Mouse (Mus musculus) heart, adult 11 months (tissue): ENCODE measurements at regions not wholly inside any gene's neighbourhood (a gene's known extent, or its start where the extent isn't known, plus 50 kb on each side); places are given as distances from the start of the nearest gene placed in this dataset.

Source experiments
- DNase-seq: peaks from one replicate; pipeline ENCODE4 v3.0.0; 2022

DNA sequence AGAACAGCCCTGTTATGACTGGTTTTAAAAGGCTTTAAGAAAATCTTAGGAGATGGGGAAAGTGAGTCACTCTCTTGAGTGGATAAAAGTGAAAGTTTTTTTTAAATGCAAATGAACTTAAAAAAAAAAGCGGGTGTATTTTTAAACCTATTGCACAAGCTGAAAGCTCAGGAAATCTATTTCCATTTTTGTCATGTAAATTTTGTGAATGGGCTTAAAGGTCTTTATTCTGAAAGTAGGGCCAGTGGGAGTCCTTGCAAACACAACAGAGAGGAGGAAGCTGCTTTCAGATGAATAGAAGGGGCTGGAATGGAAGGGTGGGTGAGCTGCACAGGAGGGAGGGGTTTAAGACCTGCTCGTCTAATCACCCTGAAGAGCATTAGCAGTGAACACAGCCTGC lies 62.9 kb downstream of the Fam84a start:
- DNase-seq: no peak

DNA sequence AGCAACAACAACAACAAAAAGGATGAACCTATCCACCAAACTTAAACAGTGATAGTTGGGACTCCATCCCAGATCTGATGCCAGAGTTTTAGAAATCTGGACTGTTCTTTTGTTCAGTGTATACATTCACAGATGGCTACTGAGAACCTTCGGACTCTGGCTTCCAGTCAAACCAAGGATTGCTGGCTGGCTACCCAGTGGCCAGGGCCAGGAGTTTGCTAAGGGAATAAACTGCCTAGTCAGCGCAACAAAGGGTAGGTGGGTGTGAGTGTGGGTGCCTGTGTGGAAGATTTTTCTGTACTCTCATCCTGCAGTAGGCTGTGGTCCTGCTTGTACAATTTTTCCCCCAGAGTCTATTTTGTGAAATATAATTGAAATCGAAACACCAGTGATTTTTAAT lies 69.1 kb downstream of the Fam84a start:
- no peak for DNase-seq

DNA sequence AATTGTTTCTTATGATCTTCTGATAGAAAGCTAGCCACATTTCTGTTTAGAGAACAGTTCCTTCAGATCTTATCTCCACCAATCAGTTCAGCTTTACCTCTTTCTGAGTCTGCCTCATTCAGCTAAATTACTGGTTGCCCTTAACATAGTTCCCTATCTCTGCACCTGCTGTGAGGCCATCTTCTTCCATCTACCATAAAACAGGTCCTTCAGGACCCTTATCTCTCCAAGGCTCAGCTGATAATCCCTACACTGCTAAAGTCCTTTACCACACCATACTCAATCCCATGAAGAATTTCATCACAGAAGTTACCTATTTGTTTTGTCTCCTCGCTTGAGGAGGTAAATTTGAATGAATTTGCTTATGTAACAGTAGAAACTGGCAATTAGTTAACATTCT lies 72.0 kb downstream of the Fam84a start:
- no peak for DNase-seq

- peak; percentile 95 for DNase-seq
These were observed 82.8 kb downstream of the Fam84a start for GRCm38 (mm10) chr12:14069049-14069448.

GRCm38 (mm10) chr12:14065401-14065800 lies 86.5 kb downstream of the Fam84a start:
- DNase-seq: no peak

GRCm38 (mm10) chr12:14063276-14063675 lies 88.6 kb downstream of the Fam84a start:
- no peak for DNase-seq

DNA sequence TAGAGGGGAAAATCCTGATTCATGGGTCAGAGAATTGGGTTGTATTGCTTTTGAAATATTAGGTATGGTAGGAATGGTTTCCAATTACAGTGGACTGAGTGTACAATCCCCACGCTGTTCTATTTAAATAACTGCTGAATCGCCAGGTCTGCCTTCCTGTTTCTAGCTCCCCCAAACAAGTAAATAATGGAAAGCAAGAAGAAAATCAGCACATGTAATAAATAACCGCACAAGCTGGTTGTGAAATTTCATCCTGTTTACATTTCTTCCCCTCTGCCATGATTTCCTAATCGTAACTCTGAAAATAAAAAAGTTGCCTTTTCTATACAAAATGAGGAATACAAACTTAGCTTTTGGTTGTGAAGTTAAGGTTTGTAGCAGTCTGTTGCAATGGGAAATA lies 95.7 kb downstream of the Fam84a start:
- no peak for DNase-seq

DNA sequence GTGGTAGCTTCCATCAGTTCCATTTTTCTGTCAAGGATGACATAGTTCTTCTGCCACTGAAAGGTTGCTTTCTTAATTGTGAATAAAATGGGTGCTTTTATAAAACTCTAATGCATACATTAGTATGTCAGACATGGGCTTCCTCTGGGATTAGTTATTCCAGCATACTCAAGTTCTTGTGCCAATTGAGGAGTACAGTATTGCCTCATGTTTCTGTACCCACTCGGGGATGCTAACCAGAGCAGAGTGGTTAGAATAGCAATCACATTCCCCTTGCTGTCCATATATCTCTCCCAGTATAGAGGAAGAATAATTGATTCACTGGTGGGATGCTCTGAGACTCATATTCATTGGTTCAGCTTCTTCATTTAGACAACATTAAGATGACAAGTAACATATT lies 119.5 kb downstream of the Fam84a start:
- DNase-seq: no peak

DNA sequence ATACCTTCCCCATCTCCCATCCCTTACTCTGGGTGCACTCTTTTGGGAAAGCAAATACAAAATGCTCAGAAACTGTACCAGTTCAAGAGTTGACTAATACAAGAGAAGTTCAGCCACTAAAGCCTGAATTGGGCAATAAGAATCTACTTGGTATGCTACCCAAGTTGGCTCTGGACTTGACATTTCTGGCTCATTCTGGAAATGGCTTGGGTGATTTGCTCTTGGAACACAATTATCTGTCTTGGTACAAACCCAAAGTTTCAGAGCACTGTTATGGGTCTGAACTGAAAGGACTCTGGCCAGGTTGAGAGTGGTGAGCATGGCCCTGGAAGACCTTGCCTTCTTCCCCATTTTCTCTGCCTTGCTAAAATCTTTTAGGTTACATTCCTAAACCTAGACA lies 136.6 kb downstream of the Fam84a start:
- no peak for DNase-seq

- no peak for DNase-seq
These were observed 145.9 kb downstream of the Fam84a start for GRCm38 (mm10) chr12:14005991-14006390.

DNA sequence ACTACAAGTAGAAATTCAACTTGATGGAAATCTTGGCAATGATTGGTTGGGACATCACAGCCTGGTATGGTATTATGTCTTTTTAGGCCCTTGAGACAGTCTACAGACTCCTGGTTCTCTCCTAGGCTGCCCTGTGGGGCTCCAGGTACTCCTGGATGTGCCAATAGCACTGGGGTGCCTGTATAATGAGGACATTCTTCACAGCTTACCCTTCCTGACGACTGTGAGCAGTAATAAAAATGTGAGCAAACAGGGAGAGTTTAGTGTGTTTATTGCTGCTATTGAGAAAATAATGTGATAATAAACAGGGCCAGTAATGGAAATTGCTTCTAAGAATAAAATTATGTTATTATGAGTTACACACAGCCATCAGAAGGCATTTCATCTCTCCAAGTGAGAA lies 150.2 kb downstream of the Fam84a start:
- no peak for DNase-seq

DNA sequence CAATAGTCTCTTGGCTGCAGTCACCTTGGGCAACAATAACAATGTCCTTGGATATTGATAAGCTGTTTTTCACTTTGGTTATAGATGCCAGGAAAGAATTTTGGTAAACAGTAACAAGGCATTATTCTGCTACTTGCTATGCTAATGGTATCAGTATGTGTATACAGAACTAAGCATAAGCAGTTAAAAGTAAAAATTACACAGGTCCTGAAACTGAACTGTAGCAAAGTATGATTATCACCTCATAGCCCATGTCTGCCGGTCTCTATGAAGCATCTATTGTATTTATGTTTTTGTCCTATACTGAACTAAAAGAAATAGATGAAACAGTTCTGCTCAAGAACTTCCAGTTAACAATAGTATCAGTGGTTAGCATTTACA lies 167.5 kb downstream of the Fam84a start:
- no peak for DNase-seq

DNA sequence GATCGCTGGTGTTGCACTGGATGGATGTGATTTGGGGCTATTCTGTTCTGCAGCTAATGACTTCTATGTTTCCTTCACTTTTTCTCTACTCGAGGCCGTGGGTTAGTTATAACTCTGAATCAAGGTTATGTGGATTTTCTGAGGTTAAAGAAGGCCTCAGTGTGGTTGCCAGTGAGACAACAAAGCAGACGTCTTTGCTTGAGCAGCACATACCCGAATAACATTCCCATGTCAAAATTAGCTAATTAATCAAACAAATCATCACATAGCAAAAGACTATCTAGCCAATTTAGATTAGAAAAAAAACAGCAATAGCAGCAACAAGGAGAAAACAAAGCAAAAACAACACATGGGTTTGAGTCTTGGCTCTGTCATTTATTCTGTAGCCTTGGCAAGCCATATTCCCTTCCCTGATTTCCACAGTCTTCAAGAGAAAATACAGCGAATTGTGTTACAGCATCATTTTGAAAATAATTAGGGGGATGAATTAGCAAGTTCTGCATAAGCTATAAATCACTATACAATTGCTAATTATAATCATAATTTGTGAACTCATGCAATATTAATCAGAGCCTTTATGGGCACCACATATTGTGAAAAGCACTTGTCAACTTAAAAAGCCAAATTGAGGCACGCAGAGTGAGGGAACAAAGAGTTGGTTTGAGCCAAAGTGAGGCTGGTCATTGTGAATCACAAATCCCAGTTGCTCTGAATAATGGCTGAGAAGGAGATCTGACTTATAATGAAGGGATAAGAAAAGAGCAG lies 168.0 kb downstream of the Fam84a start:
- DNase-seq: no peak

DNA sequence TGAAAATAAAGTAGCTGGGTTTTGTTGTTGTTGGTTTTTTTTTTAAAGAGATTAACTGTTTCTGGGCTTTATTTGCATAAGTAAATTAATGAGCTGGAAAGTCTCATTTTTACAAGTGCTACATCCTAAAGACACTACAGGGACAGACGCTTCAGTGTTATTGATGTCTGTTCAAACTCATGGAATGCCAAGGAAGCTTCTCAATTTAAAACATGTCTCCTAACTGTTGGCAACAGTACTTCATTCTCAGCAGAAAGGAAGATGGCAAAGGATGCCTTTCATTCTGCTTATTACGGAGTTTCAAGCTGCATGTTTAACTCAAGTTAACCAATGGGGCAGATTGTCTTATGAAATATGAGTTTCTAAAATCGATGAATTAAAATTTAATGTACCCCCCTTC lies 187.3 kb downstream of the Fam84a start:
- DNase-seq: no peak

DNA sequence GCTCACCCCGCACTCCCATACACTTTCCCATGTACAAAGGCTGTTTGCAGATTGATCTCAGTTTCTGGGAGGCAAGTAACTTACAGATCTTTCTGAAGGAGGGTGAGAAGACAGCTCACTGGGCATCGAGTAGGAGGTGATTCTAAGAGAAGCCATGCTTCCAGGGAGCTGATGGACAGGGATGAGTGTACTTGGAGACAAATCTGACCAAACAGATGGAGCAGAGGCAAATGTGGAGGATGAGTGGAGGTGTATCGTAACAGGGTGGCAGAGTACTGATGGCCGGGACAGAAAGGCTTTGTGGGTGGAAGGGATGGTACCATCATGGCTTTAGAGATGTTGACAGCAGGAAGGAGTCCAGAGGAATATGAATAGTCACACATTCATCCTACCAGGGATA lies 212.4 kb downstream of the Fam84a start:
- no peak for DNase-seq

- no peak for DNase-seq
These were observed 230.8 kb downstream of the Fam84a start for GRCm38 (mm10) chr12:13921066-13921465.

DNA sequence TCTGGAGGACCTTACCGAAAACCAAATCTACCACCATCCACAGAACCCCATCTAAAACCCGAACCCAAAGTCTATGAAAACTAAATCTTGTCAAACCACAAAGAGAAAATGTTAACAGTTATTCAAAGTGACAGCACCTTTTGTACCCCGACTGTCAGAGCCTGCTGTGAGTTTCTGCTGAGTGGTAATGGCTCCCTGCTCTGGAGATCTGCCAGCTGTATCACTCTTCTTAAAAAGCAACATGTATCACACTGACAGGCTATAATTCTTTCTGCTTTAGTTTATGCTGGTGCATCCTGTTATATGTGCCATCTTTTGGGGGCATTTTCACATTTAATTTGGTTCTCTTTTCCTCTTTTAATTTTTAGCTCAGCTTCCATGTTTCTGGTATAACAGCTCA lies 268.5 kb downstream of the Fam84a start:
- no peak for DNase-seq

DNA sequence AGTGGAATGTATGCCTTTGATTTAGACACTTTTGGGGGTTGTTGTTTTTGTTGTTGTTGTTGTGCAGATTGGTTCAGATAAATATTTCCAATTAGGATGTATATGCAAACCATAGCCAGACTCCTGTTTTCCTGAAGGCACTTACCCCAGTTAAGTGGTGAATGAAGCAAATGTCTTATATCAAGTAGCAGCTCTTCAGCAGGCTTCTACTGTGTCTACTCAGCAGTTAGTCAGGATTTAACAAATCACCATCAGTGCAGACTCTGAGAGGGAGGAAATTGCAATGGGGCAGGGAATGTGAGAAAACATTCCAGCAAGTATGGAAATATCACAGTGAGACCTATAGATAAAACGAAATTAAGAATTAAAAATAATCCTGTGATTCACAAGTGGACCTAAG lies 282.7 kb downstream of the Fam84a start:
- DNase-seq: no peak

GRCm38 (mm10) chr12:13861226-13861625 lies 290.6 kb downstream of the Fam84a start:
- DNase-seq: peak; percentile 64

GRCm38 (mm10) chr12:13844532-13845485 lies 307.0 kb downstream of the Fam84a start:
- DNase-seq: no peak

- DNase-seq: no peak
These were observed 308.3 kb downstream of the Fam84a start for GRCm38 (mm10) chr12:13843423-13844080.

- DNase-seq: no peak
These were observed 310.6 kb downstream of the Fam84a start for GRCm38 (mm10) chr12:13841238-13841637.

GRCm38 (mm10) chr12:13834723-13835122 lies 317.1 kb downstream of the Fam84a start:
- no peak for DNase-seq

GRCm38 (mm10) chr12:13825899-13826298 lies 326.0 kb downstream of the Fam84a start:
- no peak for DNase-seq
